Mouse (Mus musculus) spleen, adult 2 months (tissue): ENCODE measurements around the gene Orai1.

Source experiments
- CTCF ChIP-seq: fragments of 200-500 bp; IDR thresholded peaks from 2 replicates; pipeline ENCODE4 v1.5.1; 2011; ENCODE audit warnings: mild to moderate bottlenecking, inconsistent platforms; ENCODE audit not compliant: insufficient read depth, insufficient read length, insufficient replicate concordance; ENCODE audit errors: extremely low read depth
- POLR2A ChIP-seq: fragments of 200-500 bp; IDR thresholded peaks from 2 replicates; pipeline ENCODE4 v1.6.1; 2011; ENCODE audit warnings: low read depth, low read length, inconsistent platforms

- TF ChIP-seq CTCF: no peak
- TF ChIP-seq POLR2A: no peak
Measured at GRCm38 (mm10) chr5:122965427-122965826, 49.4 kb upstream of the Orai1 start.
